Mouse (Mus musculus) small intestine, adult 2 months (tissue): ENCODE data around the gene Fkbp1a.

ENCODE experiments used
- CTCF ChIP-seq: fragments of 200-500 bp; IDR thresholded peaks from 2 replicates; pipeline ENCODE4 v1.5.1; 2012; ENCODE audit warnings: low read depth, mild to moderate bottlenecking, control low read depth, inconsistent platforms, low read length, moderate library complexity, mixed read lengths; ENCODE audit not compliant: insufficient replicate concordance, insufficient read length; ENCODE audit errors: extremely low read depth
- POLR2A ChIP-seq: fragments of 200-500 bp; IDR thresholded peaks from 2 replicates; pipeline ENCODE4 v1.6.1; 2012; ENCODE audit warnings: low read depth, mild to moderate bottlenecking, control low read depth, inconsistent platforms, low read length, moderate library complexity

- TF ChIP-seq CTCF (no peak), POLR2A (no peak)
Measured at GRCm38 (mm10) chr2:151569452-151569851, 27.2 kb downstream of the Fkbp1a start.
